Mouse (Mus musculus) skeletal muscle tissue, adult 2 months (tissue): Measurements from ENCODE around the gene Ccnk.

Experiments
- DNase-seq: peaks from one replicate; pipeline ENCODE4 v3.0.0-alpha.2; 2012; ENCODE audit warnings: low read depth, low spot score

The Ccnk gene

GRCm38 (mm10) chr12:108187541-108188091 lies 8.2 kb downstream of the Ccnk start:
- peak; percentile 81 for DNase-seq

GRCm38 (mm10) chr12:108193878-108194277 lies 14.5 kb downstream of the Ccnk start:
- no peak for DNase-seq

- no peak for DNase-seq
These were observed 16.4 kb downstream of the Ccnk start for GRCm38 (mm10) chr12:108195761-108196160.

- no peak for DNase-seq
These were observed 19.1 kb downstream of the Ccnk start for GRCm38 (mm10) chr12:108198447-108198846.

- DNase-seq, result no peak
These were observed 20.7 kb downstream of the Ccnk start for GRCm38 (mm10) chr12:108200094-108200493.

GRCm38 (mm10) chr12:108203895-108204294 lies 24.5 kb downstream of the Ccnk start:
- DNase-seq, result no peak

GRCm38 (mm10) chr12:108204978-108205377 lies 25.6 kb downstream of the Ccnk start:
- DNase-seq, result no peak

- peak; percentile 50 for DNase-seq
These were observed 27.3 kb downstream of the Ccnk start for GRCm38 (mm10) chr12:108206641-108207040.

- no peak for DNase-seq
These were observed 28.8 kb downstream of the Ccnk start for GRCm38 (mm10) chr12:108208216-108208615.

GRCm38 (mm10) chr12:108208726-108209438 lies 29.5 kb downstream of the Ccnk start:
- peak; percentile 60 for DNase-seq

GRCm38 (mm10) chr12:108210623-108211022 lies 31.2 kb downstream of the Ccnk start:
- DNase-seq, result no peak

GRCm38 (mm10) chr12:108212071-108212470 lies 32.7 kb downstream of the Ccnk start:
- no peak for DNase-seq

GRCm38 (mm10) chr12:108212476-108212875 lies 33.1 kb downstream of the Ccnk start:
- no peak for DNase-seq

- no peak for DNase-seq
These were observed 34.0 kb downstream of the Ccnk start for GRCm38 (mm10) chr12:108213090-108214041.

GRCm38 (mm10) chr12:108215090-108215489 lies 35.7 kb downstream of the Ccnk start:
- DNase-seq, result peak; percentile 83

- DNase-seq, result no peak
These were observed 37.4 kb downstream of the Ccnk start for GRCm38 (mm10) chr12:108216611-108217370.

- no peak for DNase-seq
These were observed 38.2 kb downstream of the Ccnk start for GRCm38 (mm10) chr12:108217572-108217971.

GRCm38 (mm10) chr12:108219163-108219562 lies 39.8 kb downstream of the Ccnk start:
- DNase-seq, result no peak

GRCm38 (mm10) chr12:108219825-108220616 lies 40.6 kb downstream of the Ccnk start:
- no peak for DNase-seq

- DNase-seq, result no peak
These were observed 41.2 kb downstream of the Ccnk start for GRCm38 (mm10) chr12:108220621-108221020.

- DNase-seq, result no peak
These were observed 41.8 kb downstream of the Ccnk start for GRCm38 (mm10) chr12:108221206-108221605.
